Mouse (Mus musculus) liver, embryonic 11.5 days (tissue): ENCODE results near the gene Tnfsf9. TPM values are rescaled to one million over a fixed set of nuclear protein-coding genes. Genes with fewer than 3 reads are reported as not detected.

ENCODE experiments used
- ATAC-seq: fragments of 200-750 bp; cut with Nextera tagmentation; replicated peaks from 2 replicates; pipeline ENCODE4 v1.8.0; 2017; ENCODE audit warnings: moderate number of reproducible peaks, mild to moderate bottlenecking, moderate TSS enrichment, moderate library complexity; ENCODE audit not compliant: low FRiP score
- DNase-seq: peaks from one replicate; pipeline ENCODE4 v3.0.0-alpha.2; 2017; ENCODE audit warnings: low spot score
- H3K27ac ChIP-seq: fragments of 300-500 bp; sonication (generic); 2 replicates; pipeline ENCODE4 v1.5.1; 2014; ENCODE audit warnings: mild to moderate bottlenecking, low read depth, low read length, control low read depth
- H3K27me3 ChIP-seq: fragments of 300-500 bp; sonication (generic); replicated peaks from 2 replicates; pipeline ENCODE4 v1.6.1; 2014; ENCODE audit warnings: low read length, mixed read lengths; ENCODE audit not compliant: control insufficient read depth, insufficient read depth
- H3K36me3 ChIP-seq: fragments of 300-500 bp; sonication (generic); 2 replicates; pipeline ENCODE4 v1.6.1; 2014; ENCODE audit warnings: mild to moderate bottlenecking, low read length, moderate library complexity, mixed read lengths; ENCODE audit not compliant: control insufficient read depth, insufficient read depth
- H3K4me1 ChIP-seq: fragments of 300-500 bp; sonication (generic); replicated peaks from 2 replicates; pipeline ENCODE4 v1.6.1; 2014; ENCODE audit warnings: low read length, mixed read lengths; ENCODE audit not compliant: control insufficient read depth, insufficient read depth
- H3K4me2 ChIP-seq: fragments of 300-500 bp; sonication (generic); 2 replicates; pipeline ENCODE4 v1.6.1; 2014; ENCODE audit warnings: mild to moderate bottlenecking, control low read depth, moderate library complexity
- H3K4me3 ChIP-seq: fragments of 300-500 bp; sonication (generic); 2 replicates; pipeline ENCODE4 v1.5.1; 2014; ENCODE audit warnings: low read depth, low read length, control low read depth
- H3K9ac ChIP-seq: fragments of 300-500 bp; sonication (generic); 2 replicates; pipeline ENCODE4 v1.6.1; 2014; ENCODE audit warnings: low read depth, low read length, control low read depth
- H3K9me3 ChIP-seq: fragments of 300-500 bp; sonication (generic); 2 replicates; pipeline ENCODE4 v1.6.1; 2016; ENCODE audit warnings: low read length, inconsistent platforms, mixed read lengths; ENCODE audit not compliant: control insufficient read depth
- WGBS: fragments of 180-500 bp; shearing (Covaris S2); extraction: QIAGEN DNeasy Blood & Tissue Kit; methylation state at CpG from one replicate; pipeline ENCODE4 v1.1.7; 2014; 5-methylcytosine and 5-hydroxymethylcytosine counted together
- polyA plus RNA-seq: library from polyadenylated mRNA; unstranded; fragments of >200 nt; fragmentation: Nextera tagmentation; extraction: Ambion mirVana; gene quantifications from 2 replicates; pipeline ENCODE4 v1.2.1, GENCODE M21; 2014

Gene Tnfsf9
- polyA plus RNA-seq, 1 experiment from 2014 or later: 5.4 TPM

DNA sequence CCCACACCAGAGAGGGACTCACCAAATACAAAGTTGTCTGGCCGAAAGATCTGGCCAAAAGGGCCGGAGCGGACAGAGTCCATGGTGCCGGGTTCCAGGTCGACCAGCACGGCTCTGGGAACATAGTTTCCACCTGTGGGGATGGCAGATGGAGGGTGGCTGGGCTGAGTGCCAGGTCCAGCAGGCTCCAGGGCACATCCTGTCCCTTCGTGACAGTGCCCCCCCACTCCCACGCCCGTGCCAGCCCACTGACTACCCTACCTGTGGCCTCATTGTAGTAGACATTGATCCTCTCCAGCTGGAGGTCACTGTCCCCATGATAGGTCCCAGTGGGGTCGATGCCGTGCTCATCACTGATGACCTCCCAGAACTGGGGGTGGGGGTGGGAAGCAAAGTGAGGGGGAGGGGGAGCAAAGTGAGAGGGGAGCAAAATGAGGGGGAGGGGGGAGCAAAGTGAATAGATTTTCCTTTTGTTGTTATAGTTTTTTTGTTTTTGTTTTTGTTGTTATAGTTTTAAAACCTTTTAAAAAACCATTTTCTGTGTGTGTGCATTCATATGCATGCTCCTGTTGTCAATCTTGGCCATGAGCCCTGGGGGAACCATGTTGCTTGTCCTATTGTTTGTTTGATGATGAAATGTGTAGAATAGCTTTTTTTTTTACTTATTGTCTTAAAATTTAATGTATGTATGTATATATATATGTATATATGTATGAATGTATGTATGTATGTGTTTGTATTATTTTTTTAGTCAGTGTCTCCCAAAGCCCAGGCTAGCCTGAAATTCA, 19.0 kb upstream of the Tnfsf9 start:
- H3K36me3 ChIP-seq: no peaks in the 10 kb centered on the region
- H3K4me1 ChIP-seq: peaks cover 2% of the 10 kb centered on the region; the same call in 1 of the 2 replicates
- no peaks in the 10 kb centered on the region for H3K9me3 ChIP-seq
- H3K4me2 ChIP-seq: no peak overlapping the region
- H3K27ac ChIP-seq: no peak overlapping the region
- WGBS: 81% methylated on average over 11 of the region's 11 CpGs
- H3K27me3 ChIP-seq: peaks cover 21% of the 10 kb centered on the region
- H3K9ac ChIP-seq: no peak overlapping the region
- DNase-seq (no peak), ATAC-seq (no peak)
- no peak overlapping the region for H3K4me3 ChIP-seq

DNA sequence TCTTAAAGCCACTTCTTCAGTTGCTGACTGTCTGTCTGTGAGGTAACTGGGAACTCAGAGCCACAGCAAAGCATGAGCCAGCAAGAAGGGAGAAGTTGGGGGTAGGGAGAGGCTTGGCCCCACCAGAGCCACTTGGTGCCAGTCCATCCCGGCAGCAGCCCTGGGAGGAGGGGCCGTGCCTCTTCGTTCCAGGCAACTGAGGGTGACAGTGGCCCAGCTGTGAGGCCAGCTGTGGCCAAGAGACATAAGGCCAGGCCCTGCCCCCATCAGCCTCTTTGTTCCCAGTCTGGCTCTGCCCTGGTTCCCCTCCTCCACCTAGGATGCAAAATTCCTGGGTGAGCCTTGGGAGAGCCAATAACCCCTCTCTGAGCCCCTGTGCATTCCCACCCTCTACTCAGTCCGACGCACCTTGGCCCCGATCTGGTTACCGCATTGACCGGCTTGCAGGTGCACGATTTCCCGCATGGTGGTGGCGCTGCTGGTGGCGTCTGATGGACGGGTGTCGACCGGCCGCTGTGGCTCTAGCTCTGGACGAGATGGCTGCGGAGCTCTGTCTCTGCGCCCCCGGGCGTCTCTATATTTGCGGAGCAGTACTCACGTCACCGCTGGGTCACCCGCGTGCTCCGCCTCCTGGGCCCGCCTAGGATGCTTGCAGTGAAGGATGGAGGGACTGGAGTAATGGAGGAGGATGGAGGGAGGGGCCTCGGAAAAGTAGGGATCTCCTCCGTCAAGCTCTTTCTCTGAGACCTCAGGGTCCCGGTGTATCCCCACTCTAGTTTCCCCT, 17.9 kb upstream of the Tnfsf9 start, which contains the start of gene Tubb4a:
TSS of gene Tubb4a (minus strand) at position 734 of the 784 bp plus-strand sequence.
- H3K36me3 ChIP-seq: no peaks in the 10 kb centered on the region
- peak within 1 kb of the TSS; percentile 50 for H3K4me2 ChIP-seq
- ATAC-seq: peak; percentile 45; the same call in 1 of the 2 replicates
- H3K9ac ChIP-seq: no peak within 1 kb of the TSS
- no peak within 1 kb of the TSS for H3K27ac ChIP-seq
- H3K4me1 ChIP-seq: peaks cover 2% of the 10 kb centered on the region; the same call in 1 of the 2 replicates
- WGBS: 5% methylated on average over 31 of the region's 31 CpGs
- peak within 1 kb of the TSS; percentile 20 for H3K4me3 ChIP-seq
- H3K27me3 ChIP-seq: peaks cover 21% of the 10 kb centered on the region
- H3K9me3 ChIP-seq: no peaks in the 10 kb centered on the region
- no peak for DNase-seq

DNA sequence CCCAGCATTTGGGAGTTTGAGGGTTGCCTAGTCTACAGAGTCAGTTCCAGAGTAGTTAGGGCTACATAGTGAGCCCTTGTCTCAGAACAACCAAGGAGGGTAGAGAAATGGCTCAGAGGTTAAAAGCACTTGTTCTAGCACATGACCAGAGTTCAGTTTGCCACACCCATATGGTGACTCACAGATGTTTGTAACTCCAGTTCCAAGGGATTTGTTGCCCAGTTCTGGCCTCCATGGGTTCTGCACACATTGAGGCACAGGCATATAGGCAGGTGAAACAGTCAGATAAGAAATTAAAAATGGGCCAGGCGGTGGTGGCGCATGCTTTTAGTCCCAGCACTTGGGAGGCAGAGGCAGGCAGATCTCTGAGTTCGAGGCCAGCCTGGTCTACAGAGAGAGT, 10.9 kb upstream of the Tnfsf9 start:
- ATAC-seq (no peak), DNase-seq (no peak)
- WGBS: 80% methylated on average over 3 of the region's 3 CpGs

DNA sequence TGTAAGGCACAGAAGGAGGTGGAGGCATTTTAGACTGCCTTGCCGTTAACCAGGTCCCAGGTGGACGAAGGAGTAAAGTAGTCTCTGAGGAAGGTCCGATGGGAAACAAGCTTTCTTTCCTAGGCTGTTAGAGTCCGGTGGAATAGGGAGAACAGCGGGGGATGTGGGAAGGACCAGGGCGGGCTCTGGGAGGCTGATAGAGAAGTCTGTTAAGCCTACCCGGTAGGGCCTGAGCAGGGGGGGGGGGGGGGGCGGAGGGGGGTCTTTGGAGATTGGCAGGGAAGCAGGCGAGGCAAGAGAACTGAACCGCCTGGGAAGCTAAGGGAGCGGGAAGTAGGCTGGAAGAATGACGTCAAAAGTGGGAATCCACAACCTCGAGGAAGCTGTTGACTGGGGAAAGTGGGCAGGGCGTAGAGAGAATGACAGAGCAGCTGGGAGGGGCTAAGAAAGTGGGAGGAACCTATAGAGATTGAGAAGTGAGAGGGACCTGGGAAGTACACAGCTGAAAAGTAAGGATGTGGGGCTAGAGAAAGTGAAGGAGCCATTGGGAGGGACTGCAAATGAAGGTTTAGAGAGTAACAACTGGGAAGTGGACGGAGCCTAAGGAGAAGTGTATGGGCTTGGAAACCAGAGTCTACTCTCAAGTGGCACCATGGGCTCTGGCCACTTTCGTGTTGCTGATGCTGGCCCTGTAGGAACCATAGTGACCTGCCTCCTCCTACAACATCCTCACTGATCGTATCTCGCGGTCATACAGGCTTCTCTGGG, 9.1 kb upstream of the Tnfsf9 start:
- under 1% methylated on average over 18 of the region's 19 CpGs for WGBS
- Histone ChIP-seq H3K36me3 (no peaks in the 10 kb centered on the region), H3K4me1 (0 out of 2 replicates have a peak, but pooled peaks cover 5% of the 10 kb centered on the region), H3K4me2 (peak overlapping the region; percentile 51), H3K27me3 (peaks cover 5% of the 10 kb centered on the region), H3K9me3 (no peaks in the 10 kb centered on the region), H3K4me3 (peak overlapping the region; percentile 19; the same call in 1 of the 2 replicates), H3K9ac (no peak overlapping the region), H3K27ac (no peak overlapping the region)
- ATAC-seq: peak; percentile 60
- DNase-seq: peak; percentile 49

More for the DNA sequence above, 10.9 kb upstream of the Tnfsf9 start:
- no peak overlapping the region for H3K4me2 ChIP-seq
- peaks cover 5% of the 10 kb centered on the region for H3K27me3 ChIP-seq
- H3K4me3 ChIP-seq: no peak overlapping the region
- H3K9me3 ChIP-seq: no peaks in the 10 kb centered on the region
- no peak overlapping the region for H3K27ac ChIP-seq
- 0 out of 2 replicates have a peak, but pooled peaks cover 5% of the 10 kb centered on the region for H3K4me1 ChIP-seq
- H3K36me3 ChIP-seq: no peaks in the 10 kb centered on the region
- H3K9ac ChIP-seq: no peak overlapping the region

DNA sequence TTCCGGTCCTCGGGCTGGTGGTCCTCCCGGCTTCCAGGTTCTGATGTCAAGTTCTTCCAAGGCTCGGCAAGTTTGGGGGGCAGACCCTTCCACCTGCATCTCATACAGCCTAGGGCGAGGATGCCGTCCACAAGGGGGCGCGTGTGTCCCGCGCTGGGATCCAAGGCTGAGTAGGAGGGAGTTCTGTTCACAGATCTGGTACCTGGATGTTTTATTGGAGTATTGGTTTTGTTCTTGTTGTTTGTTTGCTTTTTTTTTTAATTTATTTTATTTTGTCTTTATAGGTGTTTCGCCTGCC, 8.6 kb upstream of the Tnfsf9 start:
- Histone ChIP-seq H3K27me3 (peaks cover 5% of the 10 kb centered on the region), H3K9me3 (no peaks in the 10 kb centered on the region), H3K9ac (no peak overlapping the region), H3K4me2 (peak overlapping the region; percentile 51), H3K4me1 (0 out of 2 replicates have a peak, but pooled peaks cover 5% of the 10 kb centered on the region), H3K36me3 (no peaks in the 10 kb centered on the region), H3K27ac (no peak overlapping the region), H3K4me3 (peak overlapping the region; percentile 19; the same call in 1 of the 2 replicates)
- peak; percentile 79 for DNase-seq
- 1% methylated on average over 11 of the region's 11 CpGs for WGBS
- peak; percentile 72 for ATAC-seq

DNA sequence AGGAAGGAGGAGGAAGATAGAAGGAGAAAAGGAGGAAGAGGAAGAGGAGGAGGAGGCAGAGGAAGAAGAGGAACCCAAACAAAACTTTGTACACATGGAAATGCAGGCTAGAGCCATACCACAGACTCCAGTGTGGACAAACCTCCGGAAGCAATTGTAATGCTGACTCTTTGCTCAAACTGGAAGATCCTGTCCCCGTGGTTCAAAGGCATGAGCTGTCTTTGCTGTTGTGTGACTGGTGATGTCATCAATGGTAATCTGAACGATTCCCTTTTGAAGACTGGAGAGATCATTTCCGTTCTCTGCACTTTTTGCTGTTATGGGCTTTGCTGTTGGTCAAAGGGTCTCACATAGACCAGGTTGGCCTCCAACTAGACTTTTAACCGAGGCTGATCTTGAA, 6.8 kb upstream of the Tnfsf9 start:
- H3K9me3 ChIP-seq: no peaks in the 10 kb centered on the region
- H3K4me1 ChIP-seq: 0 out of 2 replicates have a peak, but pooled peaks cover 5% of the 10 kb centered on the region
- no peaks in the 10 kb centered on the region for H3K36me3 ChIP-seq
- no peak overlapping the region for H3K27ac ChIP-seq
- H3K27me3 ChIP-seq: peaks cover 5% of the 10 kb centered on the region
- H3K9ac ChIP-seq: no peak overlapping the region
- DNase-seq (no peak), ATAC-seq (no peak)
- WGBS: 60% methylated on average over 5 of the region's 5 CpGs
- no peak overlapping the region for H3K4me2 ChIP-seq
- no peak overlapping the region for H3K4me3 ChIP-seq

DNA sequence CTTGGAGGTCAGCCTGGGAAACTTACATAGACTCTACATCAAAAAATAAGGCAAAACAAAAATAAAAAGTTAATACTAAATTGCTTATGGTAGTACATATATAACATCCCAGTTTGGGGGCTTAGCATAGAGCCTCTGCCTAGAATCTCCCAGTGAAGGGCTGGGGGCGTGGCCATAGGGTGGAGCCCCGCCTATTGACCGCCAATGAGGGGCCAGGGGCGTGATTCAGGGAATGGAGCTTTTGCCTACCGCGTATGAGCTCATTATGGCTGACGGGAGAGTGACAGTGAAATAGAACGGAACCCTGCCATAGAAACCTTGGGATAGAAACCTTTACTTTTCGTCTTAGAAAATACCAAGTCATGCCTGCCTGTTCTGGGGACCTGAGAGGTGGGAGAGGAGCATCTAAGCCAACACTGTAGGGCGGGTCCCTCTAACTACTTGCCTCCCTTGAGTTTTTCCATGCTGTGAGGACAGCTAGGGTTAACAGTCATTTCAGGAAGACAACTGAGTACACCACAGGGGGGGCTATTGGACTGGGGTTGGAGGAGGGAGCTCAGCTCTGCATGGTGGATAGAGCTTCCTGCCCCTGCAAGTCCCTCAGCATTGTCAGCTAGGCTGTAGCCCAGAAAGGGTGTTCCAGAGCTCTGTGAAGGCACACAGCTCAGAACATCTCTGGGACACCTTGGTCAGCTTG, 5.3 kb upstream of the Tnfsf9 start:
- Histone ChIP-seq H3K9ac (no peak overlapping the region), H3K36me3 (no peaks in the 10 kb centered on the region), H3K4me3 (peak overlapping the region; percentile 10; the same call in 1 of the 2 replicates), H3K27ac (no peak overlapping the region), H3K4me1 (0 out of 2 replicates have a peak, but pooled peaks cover 5% of the 10 kb centered on the region), H3K9me3 (no peaks in the 10 kb centered on the region), H3K27me3 (peaks cover 5% of the 10 kb centered on the region), H3K4me2 (peak overlapping the region; percentile 50)
- DNase-seq: peak; percentile 63
- WGBS: 7% methylated on average over 10 of the region's 10 CpGs
- peak; percentile 79 for ATAC-seq

DNA sequence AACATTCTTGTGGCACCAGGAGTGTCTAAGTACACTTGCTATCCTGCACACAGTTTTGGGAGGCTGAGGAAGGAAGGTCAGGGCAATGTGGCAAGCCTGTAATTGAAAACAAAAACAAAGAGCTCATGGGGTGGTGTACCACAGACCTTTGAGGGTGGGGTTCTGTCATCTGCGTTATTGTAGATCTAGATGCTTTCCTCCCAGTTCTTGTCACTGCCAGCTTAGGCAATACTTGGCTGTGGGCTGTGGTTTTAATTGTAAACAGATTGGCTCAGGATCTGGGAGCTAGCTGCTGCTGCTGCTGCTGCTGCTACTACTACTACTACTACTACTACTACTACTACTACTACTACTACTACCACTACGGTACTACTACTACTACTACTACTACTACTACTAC, 2.8 kb upstream of the Tnfsf9 start:
- no peaks in the 10 kb centered on the region for H3K36me3 ChIP-seq
- H3K4me1 ChIP-seq: 0 out of 2 replicates have a peak, but pooled peaks cover 5% of the 10 kb centered on the region
- no peak overlapping the region for H3K27ac ChIP-seq
- peaks cover 7% of the 10 kb centered on the region; the same call in 1 of the 2 replicates for H3K27me3 ChIP-seq
- no peak overlapping the region for H3K4me2 ChIP-seq
- no peak for ATAC-seq
- H3K9me3 ChIP-seq: no peaks in the 10 kb centered on the region
- no peak overlapping the region for H3K9ac ChIP-seq
- DNase-seq: no peak
- WGBS: 66% methylated on average over 2 of the region's 2 CpGs
- H3K4me3 ChIP-seq: no peak overlapping the region
